In genomic region chr8:108690576-108691455, GRCm38 (mm10) we compare ENCODE assay signal across 8 mouse cellular contexts.
DNase-seq lines count a peak whose midpoint lies in the region; ATAC-seq lines count a peak whose summit lies in the region.

No protein-coding gene starts in this region.

- peak overlapping the region; percentile 58 for H3K4me2 ChIP-seq in liver, embryonic 11.5 days
- peak overlapping the region; percentile 60 for H3K4me2 ChIP-seq in embryonic facial prominence, embryonic 13.5 days
- H3K4me2 ChIP-seq in hindbrain, embryonic 14.5 days (replicated peaks): peak overlapping the region; percentile 56

- ATAC-seq in liver, embryonic 11.5 days (replicated peaks; ENCODE audit: low FRiP score): peak; percentile 27; the same call in 1 of the 2 replicates
- no peak for ATAC-seq in embryonic facial prominence, embryonic 13.5 days (ENCODE audit: insufficient number of reproducible peaks, insufficient read depth, low FRiP score, low TSS enrichment, low read depth)
- peak; percentile 61; the same call in 1 of the 2 replicates for ATAC-seq in hindbrain, embryonic 14.5 days (ENCODE audit: low FRiP score)
- ATAC-seq in activated CD4-positive, CD25-positive, alpha-beta regulatory T cell, adult 4 months: no peak

- peaks cover 27% of the 10 kb centered on the region for H3K27me3 ChIP-seq in liver, embryonic 11.5 days (replicated peaks; ENCODE audit: control insufficient read depth, insufficient read depth, low read length)
- H3K27me3 ChIP-seq in embryonic facial prominence, embryonic 13.5 days: peaks cover 24% of the 10 kb centered on the region
- peaks cover 24% of the 10 kb centered on the region for H3K27me3 ChIP-seq in hindbrain, embryonic 14.5 days (ENCODE audit: control insufficient read depth, insufficient read depth, low read length)
- peaks cover 52% of the 10 kb centered on the region for H3K27me3 ChIP-seq in midbrain, embryonic 10.5 days (ENCODE audit: low read depth, poor library complexity, severe bottlenecking)

- no peak overlapping the region for H3K9ac ChIP-seq in liver, embryonic 11.5 days (ENCODE audit: low read depth, low read length)
- no peak overlapping the region for H3K9ac ChIP-seq in embryonic facial prominence, embryonic 13.5 days
- H3K9ac ChIP-seq in hindbrain, embryonic 14.5 days: peak overlapping the region; percentile 57; the same call in 1 of the 2 replicates

- H3K4me1 ChIP-seq in liver, embryonic 11.5 days (replicated peaks; ENCODE audit: control insufficient read depth, insufficient read depth, low read length): peaks cover 11% of the 10 kb centered on the region
- H3K4me1 ChIP-seq in embryonic facial prominence, embryonic 13.5 days: peaks cover 33% of the 10 kb centered on the region
- H3K4me1 ChIP-seq in hindbrain, embryonic 14.5 days (replicated peaks; ENCODE audit: control insufficient read depth, insufficient read depth, low read length): peaks cover 26% of the 10 kb centered on the region
- H3K4me1 ChIP-seq in midbrain, embryonic 10.5 days: peaks cover 38% of the 10 kb centered on the region

- H3K36me3 ChIP-seq in liver, embryonic 11.5 days (ENCODE audit: control insufficient read depth, insufficient read depth, low read length): no peaks in the 10 kb centered on the region
- no peaks in the 10 kb centered on the region for H3K36me3 ChIP-seq in embryonic facial prominence, embryonic 13.5 days
- no peaks in the 10 kb centered on the region for H3K36me3 ChIP-seq in hindbrain, embryonic 14.5 days (replicated peaks; ENCODE audit: control insufficient read depth, insufficient read depth)
- no peaks in the 10 kb centered on the region for H3K36me3 ChIP-seq in midbrain, embryonic 10.5 days

- no peak overlapping the region for H3K4me3 ChIP-seq in liver, embryonic 11.5 days (ENCODE audit: low read depth, low read length)
- H3K4me3 ChIP-seq in embryonic facial prominence, embryonic 13.5 days: no peak overlapping the region
- 0 out of 2 replicates have a peak overlapping the region, but pooled peaks have one; percentile 17 for H3K4me3 ChIP-seq in hindbrain, embryonic 14.5 days (replicated peaks; ENCODE audit: low read length)
- no peak overlapping the region; the same call in none of the 2 replicates for H3K4me3 ChIP-seq in midbrain, embryonic 10.5 days

- H3K9me3 ChIP-seq in liver, embryonic 11.5 days (ENCODE audit: control insufficient read depth, low read length): no peaks in the 10 kb centered on the region
- H3K9me3 ChIP-seq in embryonic facial prominence, embryonic 13.5 days: no peaks in the 10 kb centered on the region
- H3K9me3 ChIP-seq in hindbrain, embryonic 14.5 days (ENCODE audit: control insufficient read depth, low read length): no peaks in the 10 kb centered on the region
- no peaks in the 10 kb centered on the region for H3K9me3 ChIP-seq in midbrain, embryonic 10.5 days (replicated peaks)

- WGBS in liver, embryonic 11.5 days: 30% methylated on average over 14 of the region's 14 CpGs
- WGBS in embryonic facial prominence, embryonic 13.5 days: 28% methylated on average over 14 of the region's 14 CpGs
- WGBS in hindbrain, embryonic 14.5 days: 27% methylated on average over 14 of the region's 14 CpGs
- 34% methylated on average over 14 of the region's 14 CpGs for WGBS in midbrain, embryonic 10.5 days

- no peak for DNase-seq in liver, embryonic 11.5 days (ENCODE audit: low spot score)
- no peak for DNase-seq in liver
- peak; percentile 43 for DNase-seq in hindbrain, embryonic 14.5 days (ENCODE audit: low spot score)
- peak; percentile 32 for DNase-seq in midbrain, embryonic 10.5 days (ENCODE audit: low spot score)
- DNase-seq in layer of hippocampus, adult 11-12 months (ENCODE audit: low spot score): no peak
- no peak for DNase-seq in urinary bladder, postnatal 4 days (ENCODE audit: low spot score in 2 of 2)

- no peak overlapping the region for H3K27ac ChIP-seq in liver, embryonic 11.5 days (ENCODE audit: low read depth, low read length)
- no peak overlapping the region for H3K27ac ChIP-seq in embryonic facial prominence, embryonic 13.5 days
- peak overlapping the region; percentile 93 for H3K27ac ChIP-seq in hindbrain, embryonic 14.5 days
- H3K27ac ChIP-seq in midbrain, embryonic 10.5 days (replicated peaks): peak overlapping the region; percentile 68; the same call in 1 of the 2 replicates

Comparison
In these comparisons a context has a peak if more than half of its experiments do, and no peak if none do; other contexts are left out.
1. ATAC-seq: peak in liver, embryonic 11.5 days (single experiment) and hindbrain, embryonic 14.5 days (single experiment); none in embryonic facial prominence, embryonic 13.5 days (single experiment) and activated CD4-positive, CD25-positive, alpha-beta regulatory T cell, adult 4 months (single experiment).
2. DNase-seq: peak in hindbrain, embryonic 14.5 days (single experiment) and midbrain, embryonic 10.5 days (single experiment); none in liver, embryonic 11.5 days (single experiment), liver (single experiment), layer of hippocampus, adult 11-12 months (single experiment) and urinary bladder, postnatal 4 days (0 of 2).
3. H3K27ac ChIP-seq: peak in hindbrain, embryonic 14.5 days (single experiment) and midbrain, embryonic 10.5 days (single experiment); none in liver, embryonic 11.5 days (single experiment) and embryonic facial prominence, embryonic 13.5 days (single experiment).
4. Peak in every context shown above with its lines, with median percentiles within 50 percentile points of each other: H3K4me2 ChIP-seq.